Mouse (Mus musculus): ENCODE results near the gene Rai14. TPM values are rescaled to one million over a fixed set of nuclear protein-coding genes. Genes with fewer than 3 reads are reported as not detected.
"Not testable (repeated sequence)": the region's sequence is repeated elsewhere in the genome, so short reads cannot be mapped to it uniquely, and the experiment has no call there.

The Rai14 gene
- polyA plus RNA-seq, 1 experiment: not detected

DNA sequence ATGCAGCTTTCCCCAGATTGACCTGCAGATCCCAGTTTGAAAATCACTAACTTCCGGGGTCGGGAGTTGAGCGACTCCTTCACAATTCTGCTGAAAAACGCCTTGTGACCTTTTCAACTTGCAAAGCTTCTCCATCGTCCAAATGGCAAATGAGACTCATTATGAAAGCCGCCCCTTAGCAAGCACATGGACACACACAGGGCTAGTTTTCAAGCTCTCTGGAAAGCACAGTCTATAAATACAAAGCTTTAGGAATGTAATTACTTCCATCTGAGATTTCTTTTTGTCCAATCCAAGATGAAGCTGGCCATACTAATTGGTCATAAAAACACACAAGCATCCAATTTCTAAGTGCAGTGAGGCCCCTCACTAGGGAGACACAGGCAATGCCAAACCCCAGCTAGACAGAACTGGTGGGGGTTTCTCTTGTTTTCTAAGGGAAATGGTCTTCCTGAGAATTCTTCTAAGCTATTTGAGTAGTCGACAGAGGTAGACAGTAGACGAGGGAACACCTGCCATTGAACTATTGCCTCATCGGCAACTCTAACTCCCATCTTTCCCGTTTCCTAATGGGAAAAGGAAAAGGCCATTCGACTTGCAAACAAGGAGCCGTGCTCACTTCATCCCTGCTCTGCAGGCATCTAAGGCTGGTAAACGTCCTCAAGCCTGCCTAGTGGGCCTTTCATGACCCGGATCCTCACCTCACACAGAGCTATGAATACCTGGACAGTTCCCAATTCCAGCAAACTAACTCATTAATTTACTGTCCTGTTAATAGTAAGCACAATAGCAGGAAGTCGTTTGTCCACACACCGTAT lies 173.9 kb downstream of the Rai14 start:
- Histone ChIP-seq H3K4me3 (ENCODE audit: insufficient read depth, low read depth, low read length) (no peak overlapping the region), H3K4me1 (ENCODE audit: control insufficient read depth, insufficient read depth, low read length) (no peaks in the 10 kb centered on the region), H3K27ac (ENCODE audit: insufficient read depth, low read depth, low read length) (no peak overlapping the region)
- TF ChIP-seq CTCF (IDR thresholded peaks at IDR 0.05; ENCODE audit: insufficient read depth, low read depth, low read length) (no peak), POLR2A (IDR thresholded peaks at IDR 0.05; ENCODE audit: insufficient read depth, low read depth, low read length) (no peak)
- WGBS: 39% methylated on average over 16 of the region's 16 CpGs

DNA sequence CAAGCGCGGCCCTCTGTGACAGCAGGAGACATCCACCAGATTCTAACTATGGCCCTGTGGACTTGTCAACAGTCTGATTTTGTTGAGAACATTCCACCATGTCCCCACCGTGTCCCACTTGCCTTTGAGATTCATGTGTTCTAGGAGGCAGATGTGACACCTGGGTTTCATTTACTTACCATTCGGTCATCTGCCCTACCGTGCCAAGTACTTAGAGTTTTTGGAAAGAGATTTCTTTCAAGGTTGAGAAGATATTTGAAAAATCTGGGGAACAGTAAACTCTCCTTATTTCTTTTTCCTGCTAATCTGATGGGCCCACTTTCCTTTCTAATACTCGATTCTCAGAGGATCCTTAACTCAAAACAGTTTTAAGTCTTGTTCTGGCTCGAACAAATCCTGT lies 178.5 kb downstream of the Rai14 start:
- no peak overlapping the region for H3K27ac ChIP-seq (ENCODE audit: insufficient read depth, low read depth, low read length)
- TF ChIP-seq POLR2A (IDR thresholded peaks at IDR 0.05; ENCODE audit: insufficient read depth, low read depth, low read length) (no peak), CTCF (IDR thresholded peaks at IDR 0.05; ENCODE audit: insufficient read depth, low read depth, low read length) (no peak)
- H3K4me1 ChIP-seq (ENCODE audit: control insufficient read depth, insufficient read depth, low read length): no peaks in the 10 kb centered on the region
- H3K4me3 ChIP-seq (ENCODE audit: insufficient read depth, low read depth, low read length): no peak overlapping the region
- WGBS: 88% methylated on average over 7 of the region's 7 CpGs

DNA sequence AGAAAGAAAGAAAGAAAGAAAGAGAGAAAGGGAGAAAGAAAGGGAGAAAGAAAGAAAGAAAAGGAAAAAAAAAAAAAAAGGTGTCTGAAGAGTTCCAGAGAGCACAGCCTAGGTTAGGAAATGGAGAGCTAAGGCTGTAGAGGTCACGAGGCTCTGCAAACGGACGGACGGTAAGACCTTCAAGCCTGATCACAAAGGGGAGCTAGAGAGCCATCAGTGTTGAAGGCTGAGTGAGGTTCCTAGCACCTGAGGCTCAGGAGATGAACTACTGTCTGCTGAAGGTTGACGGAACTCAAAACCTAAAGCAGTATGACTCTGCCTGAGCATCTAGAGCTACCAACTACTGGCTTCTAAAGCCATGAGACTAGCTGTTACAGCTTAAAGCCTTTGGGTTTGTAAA lies 179.8 kb downstream of the Rai14 start:
- H3K4me1 ChIP-seq (ENCODE audit: control insufficient read depth, insufficient read depth, low read length): no peaks in the 10 kb centered on the region
- WGBS: 90% methylated on average over 5 of the region's 5 CpGs
- H3K27ac ChIP-seq (ENCODE audit: insufficient read depth, low read depth, low read length): no peak overlapping the region
- no peak overlapping the region for H3K4me3 ChIP-seq (ENCODE audit: insufficient read depth, low read depth, low read length)
- TF ChIP-seq POLR2A (IDR thresholded peaks at IDR 0.05; ENCODE audit: insufficient read depth, low read depth, low read length): no peak
- TF ChIP-seq CTCF (IDR thresholded peaks at IDR 0.05; ENCODE audit: insufficient read depth, low read depth, low read length): no peak

DNA sequence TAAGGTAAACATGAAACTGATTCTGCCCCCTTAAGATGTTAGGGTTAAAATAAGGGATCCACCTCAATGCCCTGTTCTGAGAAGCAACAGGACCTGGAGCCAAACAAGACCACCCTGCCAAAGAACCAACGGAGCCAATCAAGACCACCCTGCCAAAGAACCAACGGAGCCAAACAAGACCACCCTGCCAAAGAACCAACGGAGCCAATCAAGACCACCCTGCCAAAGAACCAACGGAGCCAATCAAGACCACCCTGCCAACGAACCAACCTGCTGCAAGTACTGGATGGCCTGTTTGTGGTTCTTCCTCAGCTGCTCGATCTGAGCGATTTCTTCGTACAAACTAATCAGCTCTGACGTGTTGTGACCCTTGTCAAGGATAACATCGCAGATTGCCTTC lies 181.1 kb downstream of the Rai14 start:
- not testable (repeated sequence) for H3K4me3 ChIP-seq (ENCODE audit: insufficient read depth, low read depth, low read length); H3K27ac ChIP-seq (ENCODE audit: insufficient read depth, low read depth, low read length); H3K4me1 ChIP-seq (ENCODE audit: control insufficient read depth, insufficient read depth, low read length)
- WGBS: 63% methylated on average over 10 of the region's 10 CpGs

DNA sequence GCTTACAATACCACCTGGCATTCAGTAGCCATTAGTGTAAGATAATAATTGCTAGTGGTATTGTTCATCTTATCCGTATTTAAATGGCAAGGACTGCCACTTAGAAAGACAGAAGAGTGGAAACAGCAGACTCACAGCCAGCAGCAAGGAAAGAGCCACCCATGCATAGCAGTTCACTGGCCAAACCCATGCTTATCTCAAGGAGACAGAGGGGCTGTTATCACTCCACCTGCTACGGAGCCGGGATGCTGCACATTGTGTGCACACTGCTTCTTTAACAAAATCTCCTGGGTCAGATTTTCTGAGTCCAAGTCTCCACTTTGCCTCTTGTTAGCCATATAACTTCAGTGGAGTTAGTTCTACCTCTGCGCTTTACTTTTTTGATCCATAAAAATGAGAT lies 183.1 kb downstream of the Rai14 start:
- no peak overlapping the region for H3K27ac ChIP-seq (ENCODE audit: insufficient read depth, low read depth, low read length)
- 81% methylated on average over 4 of the region's 4 CpGs for WGBS

DNA sequence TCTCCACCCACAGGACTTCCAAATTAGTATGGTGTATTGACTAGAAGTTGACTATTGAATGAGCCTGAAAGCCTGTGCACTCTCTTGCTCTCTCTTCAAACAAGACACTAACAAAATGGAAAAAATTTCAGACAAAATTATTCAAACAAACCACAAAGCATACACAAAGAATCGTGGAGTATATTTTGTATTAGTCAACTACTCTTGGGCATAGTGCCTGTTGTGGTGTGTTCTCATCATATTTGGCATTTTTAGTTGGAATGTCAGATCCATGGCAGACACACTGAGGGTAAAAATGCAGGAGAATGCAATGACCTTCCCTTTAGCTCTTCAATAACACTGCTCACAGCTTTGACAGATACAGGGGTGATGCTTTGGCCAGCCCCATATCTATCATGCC lies 188.5 kb downstream of the Rai14 start:
- Histone ChIP-seq H3K4me3 (ENCODE audit: insufficient read depth, low read depth, low read length) (no peak overlapping the region), H3K4me1 (ENCODE audit: control insufficient read depth, insufficient read depth, low read length) (no peaks in the 10 kb centered on the region), H3K27ac (ENCODE audit: insufficient read depth, low read depth, low read length) (no peak overlapping the region)
- no peak for TF ChIP-seq CTCF (IDR thresholded peaks at IDR 0.05; ENCODE audit: insufficient read depth, low read depth, low read length)
- TF ChIP-seq POLR2A (IDR thresholded peaks at IDR 0.05; ENCODE audit: insufficient read depth, low read depth, low read length): no peak
- 85% methylated on average over 1 of the region's 1 CpGs for WGBS

More for the DNA sequence above, 183.1 kb downstream of the Rai14 start:
- Histone ChIP-seq H3K4me3 (ENCODE audit: insufficient read depth, low read depth, low read length) (no peak overlapping the region), H3K4me1 (ENCODE audit: control insufficient read depth, insufficient read depth, low read length) (no peaks in the 10 kb centered on the region)
- TF ChIP-seq CTCF (IDR thresholded peaks at IDR 0.05; ENCODE audit: insufficient read depth, low read depth, low read length) (no peak), POLR2A (IDR thresholded peaks at IDR 0.05; ENCODE audit: insufficient read depth, low read depth, low read length) (no peak)

Other genes with a start within 250 kb of the Rai14 start
- gene Dnajc21, start 244.1 kb downstream of the Rai14 start, polyA plus RNA-seq (2012; ENCODE audit: insufficient read depth, insufficient read length, low replicate concordance, missing spikeins): not detected in 2 replicates
- gene Brix1, start 228.7 kb downstream of the Rai14 start, polyA plus RNA-seq (2012; ENCODE audit: insufficient read depth, insufficient read length, low replicate concordance, missing spikeins): not detected in 2 replicates
- gene Rad1, start 228.6 kb downstream of the Rai14 start, polyA plus RNA-seq (2012; ENCODE audit: insufficient read depth, insufficient read length, low replicate concordance, missing spikeins): not detected in 2 replicates
- not detected in 2 replicates for gene Ttc23l, start 156.0 kb downstream of the Rai14 start, polyA plus RNA-seq (2012; ENCODE audit: insufficient read depth, insufficient read length, low replicate concordance, missing spikeins)
- not detected in 2 replicates for gene C1qtnf3, start 237.7 kb upstream of the Rai14 start, polyA plus RNA-seq (2012; ENCODE audit: insufficient read depth, insufficient read length, low replicate concordance, missing spikeins)

Data from olfactory bulb, adult 2 months (tissue).